Mouse (Mus musculus): Measurements from ENCODE around the gene Rin2.
A peak's percentile ranks its signal among the peaks of the same experiment; 100 is the strongest.
"Not testable (repeated sequence)": the region's sequence is repeated elsewhere in the genome, so short reads cannot be mapped to it uniquely, and the experiment has no call there.

Gene Rin2

DNA sequence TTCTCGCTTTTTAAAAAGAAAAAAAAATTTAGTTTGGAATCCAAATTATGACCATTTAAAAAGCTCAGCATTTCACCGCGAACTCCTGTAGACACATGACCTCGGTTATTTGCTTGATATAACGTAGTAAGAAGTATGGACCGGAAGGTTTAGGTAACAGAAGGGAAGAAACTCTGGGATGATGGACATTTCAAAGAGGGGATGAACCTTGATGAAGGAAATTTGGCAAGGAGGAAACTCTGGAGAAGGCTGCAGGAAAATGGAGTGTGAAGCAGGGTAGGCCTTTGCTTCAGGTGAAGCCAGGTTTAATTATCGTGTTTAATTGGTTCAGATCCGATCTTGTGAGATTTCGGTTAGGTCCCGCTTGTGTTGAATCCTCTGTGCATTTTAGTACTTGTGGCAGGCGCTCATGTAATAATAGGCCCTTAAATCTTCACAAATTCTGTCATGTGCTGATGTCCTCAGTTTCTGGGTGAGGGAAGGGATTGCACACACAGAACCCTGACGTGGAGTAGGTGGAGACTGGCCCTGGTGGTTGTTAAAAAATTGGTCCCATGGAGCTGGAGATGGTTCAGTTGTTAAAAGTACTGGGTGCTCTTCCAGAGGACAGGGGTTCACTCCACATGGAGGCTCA, 229.1 kb downstream of the Rin2 start:
- DNase-seq: no peak

GRCm38 (mm10) chr2:145905156-145905555, 230.1 kb downstream of the Rin2 start:
- no peak for DNase-seq

- not testable (repeated sequence) for DNase-seq
Observed at GRCm38 (mm10) chr2:145905884-145906283, 230.9 kb downstream of the Rin2 start.

GRCm38 (mm10) chr2:145920941-145921650, 246.1 kb downstream of the Rin2 start:
- no peak for DNase-seq

DNA sequence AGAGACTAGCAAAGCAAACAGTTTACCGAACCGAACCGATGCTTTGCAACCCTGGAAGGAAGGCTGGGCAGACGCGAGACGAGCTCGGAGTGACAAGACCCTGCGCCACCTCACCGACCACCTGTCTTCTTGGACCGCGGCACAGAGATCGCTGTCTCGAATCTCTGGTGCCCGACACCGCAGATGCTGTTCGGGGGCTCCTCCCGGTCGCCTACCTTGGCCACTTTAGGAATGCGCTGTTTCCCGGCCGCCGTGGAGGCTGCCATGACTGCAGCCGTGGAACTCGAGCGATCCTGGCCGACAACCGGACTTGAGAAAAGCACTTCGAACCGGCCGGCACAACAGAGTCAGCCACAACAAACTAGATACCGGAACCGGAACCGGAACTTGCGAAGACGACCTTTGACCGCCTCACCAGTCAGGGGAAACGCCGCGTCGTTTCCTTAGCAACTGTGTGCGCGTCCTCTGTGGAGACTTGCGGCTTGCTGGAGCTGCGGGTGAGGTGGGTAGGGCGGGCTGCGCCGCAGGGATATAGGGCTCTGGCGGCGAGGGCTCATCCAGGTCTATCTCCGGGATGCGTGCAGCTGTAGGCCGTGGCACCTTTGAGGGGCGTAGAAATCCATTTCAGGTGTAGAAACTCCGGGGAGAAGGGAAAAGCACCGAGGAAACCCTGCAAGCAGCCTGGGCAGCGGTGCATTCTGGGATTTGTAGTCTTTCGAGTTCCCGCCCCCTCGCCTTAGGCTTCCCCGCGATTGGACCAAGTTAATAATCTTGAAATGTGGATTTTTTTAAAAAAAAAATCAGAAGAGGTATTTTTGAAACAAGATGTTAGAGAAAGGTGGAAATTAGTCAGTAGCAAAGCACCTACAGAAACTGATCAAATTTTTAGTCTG, 259.6 kb downstream of the Rin2 start, which contains the start of the genes Cfap61 and Crnkl1:
Cfap61 (plus strand) TSS at position 446 of the 893 bp plus-strand sequence.
Crnkl1 (minus strand) TSS at position 676 of the 893 bp plus-strand sequence.
- DNase-seq: peak; percentile 96 to 97

DNA sequence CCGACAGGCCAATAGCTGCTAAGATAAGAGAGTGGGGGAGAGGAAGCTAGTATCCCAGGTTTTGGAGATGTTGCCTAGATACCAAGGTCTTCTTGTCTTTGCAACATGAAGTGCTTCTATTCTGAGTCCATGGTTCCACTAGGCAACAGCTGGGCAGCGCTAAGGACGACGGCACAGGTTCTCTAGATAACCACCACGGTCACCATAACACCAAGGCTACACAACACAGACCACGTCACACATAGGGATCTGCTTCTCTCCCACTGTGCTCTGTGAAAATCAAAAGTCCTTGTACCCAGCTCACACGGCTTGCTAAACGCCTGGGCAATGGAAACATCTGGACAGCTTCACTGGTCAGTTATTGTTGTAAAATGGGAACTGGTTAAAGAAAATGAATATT, 262.0 kb downstream of the Rin2 start:
- DNase-seq: no peak

All from cerebellum, postnatal 10 days (tissue).